In the genomic region with DNA sequence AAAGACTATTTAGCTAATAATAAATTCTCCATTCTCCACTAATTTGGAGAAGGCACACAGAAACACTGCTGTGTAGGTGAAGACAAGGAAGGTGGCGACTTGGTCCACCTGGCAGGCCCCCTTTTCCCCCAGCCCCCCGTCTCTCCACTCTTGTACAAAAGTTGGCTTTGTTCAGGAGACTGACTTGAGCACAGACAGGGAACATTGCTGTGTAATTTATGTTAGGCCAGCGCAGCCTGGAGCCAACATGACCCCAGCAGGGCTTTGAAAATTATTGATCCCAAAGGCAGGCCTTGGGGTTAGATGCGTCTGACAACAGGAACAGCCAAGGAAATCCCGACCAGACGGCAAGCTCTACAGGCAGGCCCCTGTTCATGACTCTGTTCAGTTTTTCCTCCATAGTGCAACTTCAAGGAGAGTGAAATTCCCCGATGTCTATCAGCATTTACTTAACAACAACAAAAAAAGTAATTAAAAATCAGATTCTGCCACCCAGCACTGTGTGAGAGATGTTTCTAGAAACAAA, we compare ENCODE assay signal across 12 mouse cellular contexts. TPM values are rescaled to one million over a fixed set of nuclear protein-coding genes. Genes with fewer than 3 reads are reported as not detected.
"Had no signal": no experiment of that assay in that cellular context is flagged by ENCODE, and none has a peak within 500 bp of the region (broad histone marks: within the 10 kb centered on the region; RNA-seq: fewer than 3 reads in every experiment).

No protein-coding gene starts in this region.

- H3K27me3 ChIP-seq: liver, embryonic 13.5 days; lung, embryonic 15.5 days; neural tube, embryonic 12.5 days had no signal

- H3K9me3 ChIP-seq: liver, embryonic 13.5 days; lung, embryonic 15.5 days; neural tube, embryonic 12.5 days had no signal

- H3K36me3 ChIP-seq: liver, embryonic 13.5 days; lung, embryonic 15.5 days; neural tube, embryonic 12.5 days had no signal

- H3K4me2 ChIP-seq: liver, embryonic 13.5 days; lung, embryonic 15.5 days; neural tube, embryonic 12.5 days had no signal

- H3K4me1 ChIP-seq: liver, embryonic 13.5 days; lung, embryonic 15.5 days had no signal

- DNase-seq: kidney, adult 9 months; kidney, postnatal 4 days; liver; liver, embryonic 13.5 days; liver, postnatal 0 days; midbrain, embryonic 14.5 days; thymus, postnatal 4 days had no signal

- H3K4me3 ChIP-seq: layer of hippocampus, adult 2 months; liver, embryonic 13.5 days; lung, embryonic 15.5 days; neural tube, embryonic 12.5 days had no signal

- H3K27ac ChIP-seq: kidney, postnatal 0 days; layer of hippocampus, adult 2 months; liver, embryonic 13.5 days; lung, embryonic 15.5 days; neural tube, embryonic 12.5 days; stomach, postnatal 0 days had no signal

- ATAC-seq: liver, postnatal 0 days had no signal

- H3K9ac ChIP-seq: liver, embryonic 13.5 days; liver, postnatal 0 days; lung, embryonic 15.5 days; neural tube, embryonic 12.5 days had no signal

RNA-seq across cellular contexts. Expression of a gene that starts 6.4 kb away (rescaled TPM):
- polyA plus RNA-seq: liver, embryonic 13.5 days; liver, postnatal 0 days; lung, embryonic 15.5 days; midbrain, embryonic 14.5 days; neural tube, embryonic 12.5 days had no signal

RNA-seq across cellular contexts. Expression of a gene that starts 36.2 kb away (rescaled TPM):
- polyA plus RNA-seq: liver, postnatal 0 days had no signal
